Mouse (Mus musculus): Measurements from ENCODE around the gene Mapt. TPM values are rescaled to one million over a fixed set of nuclear protein-coding genes. Genes with fewer than 3 reads are reported as not detected.
"Not testable (repeated sequence)": the region's sequence is repeated elsewhere in the genome, so short reads cannot be mapped to it uniquely, and the experiment has no call there.

Gene Mapt
- polyA plus RNA-seq, 1 experiment from 2014 or later: 0.24 TPM

DNA sequence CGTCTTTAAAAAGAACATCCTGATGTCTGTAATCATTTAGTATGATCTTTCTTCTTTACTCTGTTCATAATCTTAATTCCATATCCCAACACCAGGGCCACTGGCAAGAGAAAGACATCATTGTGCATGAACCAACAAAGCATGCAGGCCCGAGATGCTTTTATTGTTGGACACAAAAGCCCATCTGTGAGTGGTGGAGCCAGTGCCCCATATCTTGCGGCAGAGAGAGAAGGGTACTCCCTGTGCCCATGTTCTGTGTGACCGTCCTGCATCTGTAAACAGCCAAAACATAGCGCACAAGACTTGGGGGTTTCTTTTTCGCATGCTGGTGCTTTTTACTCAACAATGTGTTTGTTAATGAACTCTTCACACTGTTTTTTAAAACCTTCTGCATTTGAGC is 19.9 kb upstream of the Mapt start:
- no peaks in the 10 kb centered on the region for H3K4me1 ChIP-seq
- H3K27ac ChIP-seq: no peak overlapping the region
- H3K4me2 ChIP-seq: no peak overlapping the region
- WGBS (ENCODE audit: insufficient replicate concordance): 69% methylated on average over 6 of the region's 6 CpGs
- no peak overlapping the region for H3K9ac ChIP-seq
- ATAC-seq: no peak
- H3K36me3 ChIP-seq: no peaks in the 10 kb centered on the region
- 0 out of 2 replicates have a peak, but pooled peaks cover 3% of the 10 kb centered on the region for H3K27me3 ChIP-seq (replicated peaks)
- H3K9me3 ChIP-seq (replicated peaks): no peaks in the 10 kb centered on the region
- no peak overlapping the region for H3K4me3 ChIP-seq

GRCm38 (mm10) chr11:104214128-104214527 is 17.1 kb upstream of the Mapt start:
- H3K4me2 ChIP-seq; H3K27me3 ChIP-seq (replicated peaks); H3K9me3 ChIP-seq (replicated peaks); H3K9ac ChIP-seq; H3K4me3 ChIP-seq; H3K36me3 ChIP-seq; H3K4me1 ChIP-seq; ATAC-seq; H3K27ac ChIP-seq: not testable (repeated sequence)
- 80% methylated on average over 5 of the region's 5 CpGs for WGBS (ENCODE audit: insufficient replicate concordance)

DNA sequence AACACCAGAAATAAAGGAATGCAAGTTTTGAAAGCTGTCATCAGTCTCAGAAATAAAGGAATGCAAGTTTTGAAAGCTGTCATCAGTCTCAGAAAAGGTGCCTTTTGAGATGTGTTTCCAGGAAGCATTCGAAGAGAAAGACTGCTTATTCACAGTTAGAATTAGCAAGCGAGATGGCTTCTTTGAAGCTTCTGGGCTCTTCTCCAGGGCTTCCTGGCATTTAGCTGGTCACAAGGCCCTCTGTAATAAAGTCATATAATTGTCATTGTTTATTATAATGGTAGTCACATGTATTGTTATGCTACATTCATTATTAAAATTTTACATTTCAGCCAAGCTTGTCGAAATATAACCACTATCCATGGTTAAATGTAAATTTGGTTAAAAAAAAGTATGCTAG is 13.1 kb upstream of the Mapt start:
- H3K27ac ChIP-seq: no peak overlapping the region
- H3K4me3 ChIP-seq: no peak overlapping the region
- no peaks in the 10 kb centered on the region for H3K4me1 ChIP-seq
- H3K9ac ChIP-seq: no peak overlapping the region
- 63% methylated on average over 3 of the region's 3 CpGs for WGBS (ENCODE audit: insufficient replicate concordance)
- H3K9me3 ChIP-seq (replicated peaks): no peaks in the 10 kb centered on the region
- H3K36me3 ChIP-seq: no peaks in the 10 kb centered on the region
- no peak overlapping the region for H3K4me2 ChIP-seq
- H3K27me3 ChIP-seq (replicated peaks): peaks cover 3% of the 10 kb centered on the region; the same call in 1 of the 2 replicates
- ATAC-seq: no peak

GRCm38 (mm10) chr11:104220291-104220690 is 10.9 kb upstream of the Mapt start:
- Histone ChIP-seq H3K36me3 (no peaks in the 10 kb centered on the region), H3K27me3 (replicated peaks) (peaks cover 5% of the 10 kb centered on the region; the same call in 1 of the 2 replicates), H3K9ac (no peak overlapping the region), H3K4me3 (no peak overlapping the region), H3K4me2 (no peak overlapping the region), H3K4me1 (no peaks in the 10 kb centered on the region), H3K27ac (no peak overlapping the region), H3K9me3 (replicated peaks) (no peaks in the 10 kb centered on the region)
- WGBS (ENCODE audit: insufficient replicate concordance): 70% methylated on average over 4 of the region's 4 CpGs
- no peak for ATAC-seq

GRCm38 (mm10) chr11:104221751-104222150 is 9.4 kb upstream of the Mapt start:
- no peak overlapping the region for H3K4me2 ChIP-seq
- H3K36me3 ChIP-seq: no peaks in the 10 kb centered on the region
- H3K4me3 ChIP-seq: no peak overlapping the region
- no peak overlapping the region for H3K9ac ChIP-seq
- H3K27me3 ChIP-seq (replicated peaks): peaks cover 5% of the 10 kb centered on the region; the same call in 1 of the 2 replicates
- no peak for ATAC-seq
- H3K4me1 ChIP-seq: no peaks in the 10 kb centered on the region
- WGBS (ENCODE audit: insufficient replicate concordance): 61% methylated on average over 5 of the region's 5 CpGs
- no peak overlapping the region for H3K27ac ChIP-seq
- H3K9me3 ChIP-seq (replicated peaks): no peaks in the 10 kb centered on the region

- Histone ChIP-seq H3K4me1 (no peaks in the 10 kb centered on the region), H3K27ac (no peak overlapping the region), H3K27me3 (replicated peaks) (peaks cover 14% of the 10 kb centered on the region), H3K9me3 (replicated peaks) (no peaks in the 10 kb centered on the region), H3K4me3 (no peak overlapping the region), H3K36me3 (no peaks in the 10 kb centered on the region), H3K9ac (no peak overlapping the region), H3K4me2 (no peak overlapping the region)
- ATAC-seq: no peak
- 54% methylated on average over 9 of the region's 9 CpGs for WGBS (ENCODE audit: insufficient replicate concordance)
Observed at GRCm38 (mm10) chr11:104223301-104223700, 7.9 kb upstream of the Mapt start.

DNA sequence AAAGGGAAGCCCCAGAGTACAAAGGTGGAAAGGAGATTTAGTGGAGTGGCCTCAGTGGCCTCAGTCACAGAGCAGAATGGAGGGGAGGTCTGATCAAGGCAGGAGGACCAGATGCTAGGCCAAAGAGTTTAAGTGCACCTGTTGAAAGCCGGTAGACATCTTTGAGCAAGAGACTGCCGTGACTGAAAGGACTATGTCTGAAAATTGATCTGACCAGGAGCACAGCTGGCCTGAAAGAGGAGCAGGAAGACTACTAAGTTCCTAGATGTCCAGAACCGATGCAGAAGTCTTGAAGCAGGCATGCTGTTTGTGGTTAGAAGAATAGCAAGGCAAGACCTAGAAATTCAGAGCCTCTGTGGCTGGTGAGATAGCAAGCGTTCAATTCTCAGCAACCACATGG is 1.8 kb upstream of the Mapt start:
- H3K4me2 ChIP-seq: no peak overlapping the region
- H3K4me1 ChIP-seq: peaks cover 14% of the 10 kb centered on the region
- no peaks in the 10 kb centered on the region for H3K9me3 ChIP-seq (replicated peaks)
- H3K36me3 ChIP-seq: no peaks in the 10 kb centered on the region
- no peak overlapping the region for H3K27ac ChIP-seq
- H3K9ac ChIP-seq: no peak overlapping the region
- no peak overlapping the region for H3K4me3 ChIP-seq
- H3K27me3 ChIP-seq (replicated peaks): peaks cover 67% of the 10 kb centered on the region
- no peak for ATAC-seq
- WGBS (ENCODE audit: insufficient replicate concordance): 36% methylated on average over 4 of the region's 4 CpGs

- H3K9ac ChIP-seq: no peak overlapping the region
- no peak overlapping the region for H3K27ac ChIP-seq
- WGBS (ENCODE audit: insufficient replicate concordance): 13% methylated on average over 9 of the region's 9 CpGs
- H3K9me3 ChIP-seq (replicated peaks): no peaks in the 10 kb centered on the region
- H3K4me2 ChIP-seq: peak overlapping the region; percentile 85
- ATAC-seq: no peak
- peaks cover 14% of the 10 kb centered on the region for H3K4me1 ChIP-seq
- H3K36me3 ChIP-seq: no peaks in the 10 kb centered on the region
- peaks cover 75% of the 10 kb centered on the region for H3K27me3 ChIP-seq (replicated peaks)
- peak overlapping the region; percentile 59 for H3K4me3 ChIP-seq
Observed at GRCm38 (mm10) chr11:104230066-104230778, 968 bp upstream of the Mapt start.

DNA sequence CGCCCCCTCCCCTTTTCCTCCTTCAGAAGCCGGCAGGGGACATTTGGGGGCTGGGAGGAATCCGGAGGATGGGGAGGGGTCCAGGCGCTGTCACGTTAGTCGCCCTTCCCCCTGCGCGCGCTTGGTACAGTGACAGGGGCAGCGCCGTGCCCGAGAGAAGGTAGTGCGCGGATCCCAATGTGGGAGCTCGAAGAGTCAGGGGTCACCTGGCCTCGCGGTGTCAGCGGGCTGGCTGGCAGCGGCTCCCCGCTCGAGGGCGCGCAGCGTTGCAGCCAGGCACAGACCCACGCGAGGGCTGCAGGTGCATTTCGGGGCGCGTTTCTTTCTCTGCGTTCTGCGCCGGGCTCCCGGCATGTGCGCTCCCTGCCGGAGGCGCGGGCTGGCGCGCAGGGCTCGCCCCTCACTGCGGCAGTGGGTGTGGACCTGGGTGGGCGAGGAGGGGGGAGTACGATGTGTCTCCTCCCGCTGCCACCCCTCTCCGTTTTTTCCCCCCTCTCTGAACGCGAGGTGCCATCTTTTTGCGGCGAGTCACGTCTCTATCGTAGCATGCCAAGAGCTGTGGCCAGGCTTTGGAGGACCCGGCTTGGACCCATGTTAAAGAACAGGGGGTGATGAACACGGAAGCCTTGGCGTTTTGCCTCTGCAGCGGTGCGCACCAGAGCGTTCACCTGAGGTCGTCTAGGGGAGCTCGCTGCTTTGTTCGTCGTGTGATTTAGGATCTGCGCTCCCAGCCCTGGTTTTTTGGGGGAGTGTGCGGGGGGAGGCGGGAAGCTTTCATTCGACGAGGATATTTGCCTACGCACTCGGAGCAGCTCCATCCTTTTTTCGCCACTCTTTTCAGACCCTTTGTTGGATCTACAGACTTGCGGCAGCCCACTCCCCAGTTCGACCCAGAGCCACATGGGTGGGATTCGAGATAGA is 1.2 kb downstream of the Mapt start:
- peaks cover 14% of the 10 kb centered on the region for H3K4me1 ChIP-seq
- H3K4me3 ChIP-seq: peak overlapping the region; percentile 59
- H3K9ac ChIP-seq: no peak overlapping the region
- peak overlapping the region; percentile 85 for H3K4me2 ChIP-seq
- no peak for ATAC-seq
- 2% methylated on average over 70 of the region's 72 CpGs for WGBS (ENCODE audit: insufficient replicate concordance)
- no peak overlapping the region for H3K27ac ChIP-seq
- H3K9me3 ChIP-seq (replicated peaks): no peaks in the 10 kb centered on the region
- H3K36me3 ChIP-seq: no peaks in the 10 kb centered on the region
- H3K27me3 ChIP-seq (replicated peaks): peaks cover 97% of the 10 kb centered on the region

DNA sequence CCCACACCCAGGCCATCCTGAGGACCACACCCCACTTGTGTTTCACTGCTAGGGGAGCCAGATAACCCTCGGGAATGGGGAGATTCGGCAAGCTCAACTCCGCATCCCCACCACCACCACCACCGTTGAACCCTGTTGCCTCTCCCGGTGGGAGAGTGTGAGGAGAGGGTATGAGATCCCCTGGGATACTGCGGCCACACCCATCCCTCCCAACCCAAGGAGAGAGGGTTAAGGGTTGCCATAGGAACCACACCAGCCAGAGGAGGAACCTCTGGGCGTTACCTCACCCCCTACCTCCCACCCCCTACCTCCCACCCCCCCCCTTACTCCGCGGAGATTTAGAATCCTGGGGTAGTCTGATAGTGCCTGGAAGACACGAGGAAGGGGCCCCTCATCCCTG is 1.9 kb downstream of the Mapt start:
- H3K27me3 ChIP-seq (replicated peaks): peaks cover 94% of the 10 kb centered on the region
- WGBS (ENCODE audit: insufficient replicate concordance): 2% methylated on average over 8 of the region's 10 CpGs
- H3K4me1 ChIP-seq: peaks cover 14% of the 10 kb centered on the region
- no peak overlapping the region for H3K9ac ChIP-seq
- no peaks in the 10 kb centered on the region for H3K36me3 ChIP-seq
- no peaks in the 10 kb centered on the region for H3K9me3 ChIP-seq (replicated peaks)
- H3K4me3 ChIP-seq: no peak overlapping the region
- ATAC-seq: no peak
- no peak overlapping the region for H3K27ac ChIP-seq
- no peak overlapping the region for H3K4me2 ChIP-seq

GRCm38 (mm10) chr11:104233574-104234206 is 2.5 kb downstream of the Mapt start:
- WGBS (ENCODE audit: insufficient replicate concordance): 5% methylated on average over 30 of the region's 30 CpGs
- ATAC-seq: no peak
- H3K4me2 ChIP-seq: no peak overlapping the region
- H3K4me3 ChIP-seq: no peak overlapping the region
- H3K9ac ChIP-seq: no peak overlapping the region
- peaks cover 90% of the 10 kb centered on the region for H3K27me3 ChIP-seq (replicated peaks)
- H3K36me3 ChIP-seq: no peaks in the 10 kb centered on the region
- no peaks in the 10 kb centered on the region for H3K9me3 ChIP-seq (replicated peaks)
- no peak overlapping the region for H3K27ac ChIP-seq
- peaks cover 14% of the 10 kb centered on the region for H3K4me1 ChIP-seq

GRCm38 (mm10) chr11:104234680-104235079 is 3.5 kb downstream of the Mapt start:
- H3K9me3 ChIP-seq (replicated peaks): no peaks in the 10 kb centered on the region
- no peak for ATAC-seq
- H3K36me3 ChIP-seq: no peaks in the 10 kb centered on the region
- no peak overlapping the region for H3K4me2 ChIP-seq
- no peak overlapping the region for H3K27ac ChIP-seq
- peaks cover 80% of the 10 kb centered on the region for H3K27me3 ChIP-seq (replicated peaks)
- no peak overlapping the region for H3K4me3 ChIP-seq
- H3K9ac ChIP-seq: no peak overlapping the region
- H3K4me1 ChIP-seq: peaks cover 14% of the 10 kb centered on the region
- WGBS (ENCODE audit: insufficient replicate concordance): 45% methylated on average over 6 of the region's 6 CpGs
